In the genomic region with DNA sequence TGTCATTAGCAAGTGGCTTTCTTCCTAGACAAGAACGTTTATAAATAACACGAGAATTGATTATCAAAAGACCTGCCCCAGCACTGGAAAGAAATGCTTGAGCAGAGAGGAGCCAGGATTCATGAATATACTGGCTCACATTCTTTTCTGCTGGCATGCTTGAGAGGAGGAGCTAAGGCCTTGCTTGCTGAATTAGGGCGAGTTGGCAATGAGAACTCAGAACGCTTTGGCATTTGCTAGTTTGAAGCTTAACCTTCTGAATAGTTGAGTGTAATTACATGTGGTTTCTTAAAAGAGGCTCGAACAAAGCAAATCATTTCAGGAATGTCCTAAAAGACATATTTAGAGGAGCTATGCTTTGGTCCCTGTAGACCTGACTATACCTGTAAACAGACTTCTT, we compare ENCODE assay signal across 11 mouse cellular contexts.
DNase-seq lines count a peak whose midpoint lies in the region; ATAC-seq lines count a peak whose summit lies in the region.
"Had no signal": no experiment of that assay in that cellular context is flagged by ENCODE, and none has a peak within 500 bp of the region (broad histone marks: within the 10 kb centered on the region; RNA-seq: fewer than 3 reads in every experiment).

No protein-coding gene starts in this region.

- H3K4me1 ChIP-seq in lung, embryonic 15.5 days: peaks cover 13% of the 10 kb centered on the region; the same call in 1 of the 2 replicates
- H3K4me1 ChIP-seq in embryonic facial prominence, embryonic 12.5 days: peaks cover 25% of the 10 kb centered on the region

- no peaks in the 10 kb centered on the region for H3K9me3 ChIP-seq in lung, embryonic 15.5 days
- H3K9me3 ChIP-seq in embryonic facial prominence, embryonic 12.5 days: no peaks in the 10 kb centered on the region

- ATAC-seq in lung, embryonic 15.5 days (ENCODE audit: borderline replicate concordance, extremely low read depth, low FRiP score, low TSS enrichment): no peak
- ATAC-seq in embryonic facial prominence, embryonic 12.5 days (ENCODE audit: insufficient number of reproducible peaks, insufficient read depth, low FRiP score, low TSS enrichment): no peak

- no peak overlapping the region for H3K4me2 ChIP-seq in lung, embryonic 15.5 days
- no peak overlapping the region for H3K4me2 ChIP-seq in embryonic facial prominence, embryonic 12.5 days (replicated peaks)
- H3K4me2 ChIP-seq: liver, embryonic 11.5 days had no signal

- no peaks in the 10 kb centered on the region for H3K36me3 ChIP-seq in lung, embryonic 15.5 days
- H3K36me3 ChIP-seq in embryonic facial prominence, embryonic 12.5 days: no peaks in the 10 kb centered on the region

- H3K9ac ChIP-seq in lung, embryonic 15.5 days: no peak overlapping the region
- no peak overlapping the region for H3K9ac ChIP-seq in embryonic facial prominence, embryonic 12.5 days

- no peak overlapping the region for H3K4me3 ChIP-seq in lung, embryonic 15.5 days
- no peak overlapping the region for H3K4me3 ChIP-seq in embryonic facial prominence, embryonic 12.5 days

- H3K27me3 ChIP-seq in lung, embryonic 15.5 days: no peaks in the 10 kb centered on the region
- H3K27me3 ChIP-seq in embryonic facial prominence, embryonic 12.5 days: no peaks in the 10 kb centered on the region

- intact Hi-C loops in heart, postnatal 36 days (cut with DNase I): no loop called here

- peak overlapping the region; percentile 36; the same call in 1 of the 2 replicates for H3K27ac ChIP-seq in lung, embryonic 15.5 days
- H3K27ac ChIP-seq in embryonic facial prominence, embryonic 12.5 days: peak overlapping the region; percentile 74

- DNase-seq in heart, adult 11 months: peak; percentile 56
- no peak for DNase-seq in heart, postnatal 36 days
- DNase-seq in lung, postnatal 14 days: no peak
- peak; percentile 12 for DNase-seq in lung, postnatal 10 days
- DNase-seq in ovary, adult 18-20 months (ENCODE audit: low spot score): no peak
- no peak for DNase-seq in gastrocnemius, adult 8-10 months (ENCODE audit: low spot score in 2 of 2)
- DNase-seq: cerebellum, postnatal 36 days; thymus, postnatal 14 days had no signal

- WGBS in lung, embryonic 15.5 days: 29% methylated on average over 5 of the region's 5 CpGs
- WGBS in embryonic facial prominence, embryonic 12.5 days: 45% methylated on average over 5 of the region's 5 CpGs

Comparison
In these comparisons a context has a peak if more than half of its experiments do, and no peak if none do; other contexts are left out.
1. DNase-seq: peak in heart, adult 11 months (single experiment) and lung, postnatal 10 days (single experiment); none in heart, postnatal 36 days (0 of 2), lung, postnatal 14 days (single experiment), ovary, adult 18-20 months (single experiment) and gastrocnemius, adult 8-10 months (0 of 2).